Mouse (Mus musculus): Measurements from ENCODE around the gene Dnajb4. TPM values are rescaled to one million over a fixed set of nuclear protein-coding genes. Genes with fewer than 3 reads are reported as not detected.

Dnajb4 gene
- polyA plus RNA-seq, 1 experiment from 2014 or later = 42.5 TPM

GRCm38 (mm10) chr3:152231333-152232100 lies 21.4 kb upstream of the Dnajb4 start:
- WGBS = 65% methylated on average over 6 of the region's 6 CpGs
- no peak overlapping the region for H3K9ac ChIP-seq
- H3K27me3 ChIP-seq = no peaks in the 10 kb centered on the region
- H3K4me2 ChIP-seq = no peak overlapping the region
- no peak overlapping the region for H3K4me3 ChIP-seq
- no peaks in the 10 kb centered on the region for H3K9me3 ChIP-seq
- H3K27ac ChIP-seq (replicated peaks) = no peak overlapping the region
- H3K4me1 ChIP-seq (replicated peaks) = no peaks in the 10 kb centered on the region
- peaks cover 62% of the 10 kb centered on the region for H3K36me3 ChIP-seq
- no peak for ATAC-seq (ENCODE audit: low FRiP score, low read depth)

GRCm38 (mm10) chr3:152229271-152229670 lies 19.2 kb upstream of the Dnajb4 start:
- H3K9me3 ChIP-seq = no peaks in the 10 kb centered on the region
- H3K9ac ChIP-seq = no peak overlapping the region
- WGBS = 94% methylated on average over 5 of the region's 5 CpGs
- peaks cover 73% of the 10 kb centered on the region for H3K36me3 ChIP-seq
- H3K4me3 ChIP-seq = no peak overlapping the region
- ATAC-seq (ENCODE audit: low FRiP score, low read depth) = no peak
- no peak overlapping the region for H3K27ac ChIP-seq (replicated peaks)
- H3K27me3 ChIP-seq = no peaks in the 10 kb centered on the region
- no peaks in the 10 kb centered on the region for H3K4me1 ChIP-seq (replicated peaks)
- no peak overlapping the region for H3K4me2 ChIP-seq

- no peak overlapping the region for H3K9ac ChIP-seq
- no peak overlapping the region for H3K4me3 ChIP-seq
- no peaks in the 10 kb centered on the region for H3K27me3 ChIP-seq
- H3K4me2 ChIP-seq = no peak overlapping the region
- H3K4me1 ChIP-seq (replicated peaks) = no peaks in the 10 kb centered on the region
- H3K36me3 ChIP-seq = peaks cover 74% of the 10 kb centered on the region
- H3K27ac ChIP-seq (replicated peaks) = no peak overlapping the region
- 93% methylated on average over 7 of the region's 7 CpGs for WGBS
- ATAC-seq (ENCODE audit: low FRiP score, low read depth) = no peak
- H3K9me3 ChIP-seq = no peaks in the 10 kb centered on the region
These were observed 18.7 kb upstream of the Dnajb4 start for GRCm38 (mm10) chr3:152228843-152229242.

- Histone ChIP-seq H3K27me3 (no peaks in the 10 kb centered on the region), H3K4me1 (replicated peaks) (no peaks in the 10 kb centered on the region), H3K27ac (replicated peaks) (no peak overlapping the region), H3K36me3 (peaks cover 79% of the 10 kb centered on the region), H3K9me3 (no peaks in the 10 kb centered on the region), H3K4me3 (no peak overlapping the region), H3K9ac (no peak overlapping the region), H3K4me2 (no peak overlapping the region)
- WGBS = 93% methylated on average over 7 of the region's 7 CpGs
- no peak for ATAC-seq (ENCODE audit: low FRiP score, low read depth)
These were observed 15.8 kb upstream of the Dnajb4 start for GRCm38 (mm10) chr3:152225906-152226305.

GRCm38 (mm10) chr3:152224918-152225317 lies 14.8 kb upstream of the Dnajb4 start:
- Histone ChIP-seq H3K9me3 (no peaks in the 10 kb centered on the region), H3K27me3 (no peaks in the 10 kb centered on the region), H3K4me3 (no peak overlapping the region), H3K9ac (no peak overlapping the region), H3K4me1 (replicated peaks) (no peaks in the 10 kb centered on the region), H3K36me3 (peaks cover 86% of the 10 kb centered on the region), H3K4me2 (no peak overlapping the region), H3K27ac (replicated peaks) (no peak overlapping the region)
- ATAC-seq (ENCODE audit: low FRiP score, low read depth) = no peak

- Histone ChIP-seq H3K9ac (no peak overlapping the region), H3K4me1 (replicated peaks) (peaks cover 34% of the 10 kb centered on the region), H3K27me3 (no peaks in the 10 kb centered on the region), H3K9me3 (no peaks in the 10 kb centered on the region), H3K4me3 (peak overlapping the region; percentile 99), H3K27ac (replicated peaks) (no peak overlapping the region), H3K4me2 (peak overlapping the region; percentile 79), H3K36me3 (peaks cover 30% of the 10 kb centered on the region)
- ATAC-seq (ENCODE audit: low FRiP score, low read depth) = no peak
- 44% methylated on average over 3 of the region's 3 CpGs for WGBS
These were observed 3.3 kb upstream of the Dnajb4 start for GRCm38 (mm10) chr3:152213416-152213815.

GRCm38 (mm10) chr3:152211731-152212279 lies 1.7 kb upstream of the Dnajb4 start:
- H3K27me3 ChIP-seq = no peaks in the 10 kb centered on the region
- peak overlapping the region; percentile 100 for H3K9ac ChIP-seq
- peaks cover 14% of the 10 kb centered on the region for H3K36me3 ChIP-seq
- H3K4me1 ChIP-seq (replicated peaks) = peaks cover 35% of the 10 kb centered on the region
- ATAC-seq (ENCODE audit: low FRiP score, low read depth) = no peak
- no peaks in the 10 kb centered on the region for H3K9me3 ChIP-seq
- peak overlapping the region; percentile 79 for H3K4me2 ChIP-seq
- WGBS = 35% methylated on average over 7 of the region's 7 CpGs
- H3K27ac ChIP-seq (replicated peaks) = peak overlapping the region; percentile 100
- H3K4me3 ChIP-seq = peak overlapping the region; percentile 99

GRCm38 (mm10) chr3:152210728-152211391 lies 758 bp upstream of the Dnajb4 start:
- H3K36me3 ChIP-seq = peaks cover 5% of the 10 kb centered on the region; the same call in 1 of the 2 replicates
- WGBS = under 1% methylated on average over 47 of the region's 68 CpGs
- peak overlapping the region; percentile 99 for H3K4me3 ChIP-seq
- peak overlapping the region; percentile 79 for H3K4me2 ChIP-seq
- no peaks in the 10 kb centered on the region for H3K27me3 ChIP-seq
- H3K9me3 ChIP-seq = no peaks in the 10 kb centered on the region
- peaks cover 35% of the 10 kb centered on the region for H3K4me1 ChIP-seq (replicated peaks)
- ATAC-seq (ENCODE audit: low FRiP score, low read depth) = peak; percentile 65
- H3K9ac ChIP-seq = peak overlapping the region; percentile 100
- peak overlapping the region; percentile 100 for H3K27ac ChIP-seq (replicated peaks)

GRCm38 (mm10) chr3:152209177-152209966 lies 730 bp downstream of the Dnajb4 start:
- peak overlapping the region; percentile 100 for H3K27ac ChIP-seq (replicated peaks)
- H3K4me2 ChIP-seq = peak overlapping the region; percentile 77
- peak overlapping the region; percentile 100 for H3K9ac ChIP-seq
- peak; percentile 40 for ATAC-seq (ENCODE audit: low FRiP score, low read depth)
- 7% methylated on average over 25 of the region's 25 CpGs for WGBS
- peaks cover 28% of the 10 kb centered on the region for H3K4me1 ChIP-seq (replicated peaks)
- H3K9me3 ChIP-seq = no peaks in the 10 kb centered on the region
- no peaks in the 10 kb centered on the region for H3K27me3 ChIP-seq
- peak overlapping the region; percentile 99 for H3K4me3 ChIP-seq
- no peaks in the 10 kb centered on the region for H3K36me3 ChIP-seq

- Histone ChIP-seq H3K9me3 (no peaks in the 10 kb centered on the region), H3K27ac (replicated peaks) (no peak overlapping the region), H3K9ac (0 out of 2 replicates have a peak overlapping the region, but pooled peaks have one; percentile 16), H3K4me3 (no peak overlapping the region), H3K4me2 (peak overlapping the region; percentile 77), H3K36me3 (no peaks in the 10 kb centered on the region), H3K27me3 (no peaks in the 10 kb centered on the region), H3K4me1 (replicated peaks) (peaks cover 26% of the 10 kb centered on the region)
- no peak for ATAC-seq (ENCODE audit: low FRiP score, low read depth)
- 93% methylated on average over 7 of the region's 7 CpGs for WGBS
These were observed 1.8 kb downstream of the Dnajb4 start for GRCm38 (mm10) chr3:152208096-152208885.

GRCm38 (mm10) chr3:152207156-152207555 lies 2.9 kb downstream of the Dnajb4 start:
- H3K4me3 ChIP-seq = no peak overlapping the region
- no peak overlapping the region for H3K4me2 ChIP-seq
- peaks cover 14% of the 10 kb centered on the region for H3K4me1 ChIP-seq (replicated peaks)
- no peak overlapping the region for H3K9ac ChIP-seq
- 98% methylated on average over 4 of the region's 4 CpGs for WGBS
- no peaks in the 10 kb centered on the region for H3K9me3 ChIP-seq
- no peaks in the 10 kb centered on the region for H3K27me3 ChIP-seq
- no peak for ATAC-seq (ENCODE audit: low FRiP score, low read depth)
- H3K27ac ChIP-seq (replicated peaks) = no peak overlapping the region
- no peaks in the 10 kb centered on the region for H3K36me3 ChIP-seq
